Mouse (Mus musculus): ENCODE measurements around the gene Olfr1151.

Olfr1151 gene

DNA sequence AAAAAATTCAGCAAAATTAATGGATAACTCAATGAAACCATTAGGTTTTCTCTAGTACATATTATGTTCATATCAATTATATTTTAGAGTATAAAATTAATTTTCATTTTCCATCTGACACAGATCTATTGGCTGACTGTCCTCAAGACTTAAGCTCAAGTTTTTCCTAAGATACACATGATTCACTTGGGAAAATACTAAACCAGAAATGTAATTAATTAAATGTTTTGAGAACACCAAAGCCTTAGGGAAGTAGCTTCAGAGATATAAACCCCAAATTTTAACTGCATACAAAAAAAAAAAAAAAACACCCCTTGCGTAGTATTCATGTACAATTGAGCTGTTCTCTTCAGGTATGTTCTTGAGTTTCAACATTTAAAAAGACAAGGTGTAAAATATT, at the start of gene Olfr1151:
TSS of gene Olfr1151 (plus strand) at position 301 of the 400 bp plus-strand sequence.
- DNase-seq (ENCODE audit: extremely low spot score), result no peak

DNA sequence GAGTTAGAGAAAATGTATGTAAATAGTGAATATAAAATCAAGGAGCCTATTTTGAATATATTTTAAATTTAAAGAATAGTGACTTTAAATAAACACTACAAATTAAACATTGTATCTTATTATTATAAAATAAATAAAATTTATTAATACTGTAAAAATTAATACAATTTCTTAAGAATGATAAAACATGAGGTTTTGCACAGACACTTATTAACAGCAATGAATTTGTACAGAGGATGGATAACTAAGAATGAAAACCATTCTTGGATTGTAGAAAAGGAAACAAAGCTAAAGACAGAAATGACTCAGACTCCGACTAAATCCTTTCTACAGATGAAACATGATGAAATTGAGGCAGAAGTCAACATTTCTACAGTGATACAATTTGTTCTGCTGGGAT, 46.1 kb upstream of the Olfr1151 start, which contains the start of gene Olfr1145:
TSS of gene Olfr1145 (plus strand) at position 301 of the 400 bp plus-strand sequence.
- DNase-seq (ENCODE audit: extremely low spot score), result no peak

DNA sequence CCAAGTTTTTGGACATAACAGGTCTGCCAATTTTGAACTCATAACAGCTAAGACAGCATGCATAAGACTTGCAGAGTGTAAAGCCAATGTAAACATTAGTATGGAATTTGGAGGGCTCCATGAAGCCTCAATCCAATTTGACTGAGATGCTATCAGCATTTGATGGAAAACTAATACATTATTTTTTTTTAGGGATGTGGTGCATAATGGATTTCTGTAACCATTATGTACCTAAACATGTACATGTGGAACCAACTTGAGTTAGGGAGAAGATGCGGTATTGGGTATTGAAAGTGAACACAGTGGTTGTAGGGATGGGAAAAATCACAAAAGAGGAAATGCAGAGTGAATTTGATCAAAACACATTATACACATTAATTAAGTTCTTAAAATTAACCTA, 25.4 kb upstream of the Olfr1151 start, which contains the start of gene Olfr1148:
TSS of gene Olfr1148 (plus strand) at position 301 of the 400 bp plus-strand sequence.
- DNase-seq (ENCODE audit: extremely low spot score), result no peak

DNA sequence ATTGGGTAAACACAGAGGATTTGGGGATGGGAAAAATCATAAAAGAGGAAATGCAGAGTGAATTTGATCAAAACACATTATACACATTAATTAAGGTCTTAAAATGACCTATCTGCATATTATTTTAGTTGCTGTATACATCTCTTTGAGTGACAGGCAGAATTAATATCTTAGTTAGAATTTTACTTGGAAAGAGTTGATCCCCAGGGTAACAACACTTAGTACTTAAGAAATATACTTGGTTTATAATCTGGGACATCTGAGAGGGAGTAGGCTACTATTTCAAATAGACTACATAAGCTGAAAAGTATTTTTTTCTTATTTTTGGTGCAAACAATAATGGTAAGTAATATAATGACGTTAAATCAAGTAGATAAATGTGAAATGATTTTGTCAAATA, 12.0 kb upstream of the Olfr1151 start, which contains the start of gene Olfr1150-ps1:
TSS of gene Olfr1150-ps1 (plus strand) at position 301 of the 400 bp plus-strand sequence.
- no peak for DNase-seq (ENCODE audit: extremely low spot score)

DNA sequence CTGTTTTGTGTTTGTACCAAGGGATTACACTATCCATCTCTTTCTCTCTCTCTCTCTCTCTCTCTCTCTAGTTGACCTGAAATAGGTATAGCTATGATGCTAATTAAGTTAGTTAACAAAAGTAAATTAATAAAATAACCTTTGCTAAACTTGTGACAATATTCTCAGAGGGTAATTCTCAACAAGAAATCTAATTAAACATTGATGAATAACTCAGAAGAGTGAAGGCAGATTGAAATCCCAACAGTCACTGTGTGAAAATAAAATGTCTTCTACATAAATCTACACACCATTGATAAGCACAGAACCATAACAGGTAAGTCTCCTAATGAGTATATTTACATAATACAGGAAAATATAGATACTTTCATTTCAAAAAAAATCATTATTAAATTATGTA, 10.5 kb downstream of the Olfr1151 start, which contains the start of gene Olfr1152:
TSS of gene Olfr1152 (plus strand) at position 301 of the 400 bp plus-strand sequence.
- no peak for DNase-seq (ENCODE audit: extremely low spot score)

DNA sequence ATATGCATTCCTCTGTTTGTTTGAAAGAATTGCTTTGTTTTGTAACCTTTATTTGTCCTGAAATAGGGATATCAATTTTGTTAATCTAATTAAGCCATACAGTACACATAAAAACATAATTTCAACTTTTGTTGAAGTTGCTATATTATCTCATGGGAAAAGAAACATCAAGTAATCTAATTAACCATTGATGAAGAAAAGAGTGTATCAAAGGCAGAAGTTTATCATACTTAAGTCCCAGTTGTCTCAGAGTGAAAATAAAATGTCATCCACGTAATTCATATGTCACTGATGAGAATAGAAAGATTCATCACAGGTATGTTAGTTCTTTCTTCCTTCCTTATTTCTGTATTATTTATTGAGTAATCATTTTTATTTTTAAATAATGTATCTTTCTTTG, 39.0 kb downstream of the Olfr1151 start, which contains the start of gene Olfr1153:
TSS of gene Olfr1153 (plus strand) at position 301 of the 400 bp plus-strand sequence.
- DNase-seq (ENCODE audit: extremely low spot score), result no peak

DNA sequence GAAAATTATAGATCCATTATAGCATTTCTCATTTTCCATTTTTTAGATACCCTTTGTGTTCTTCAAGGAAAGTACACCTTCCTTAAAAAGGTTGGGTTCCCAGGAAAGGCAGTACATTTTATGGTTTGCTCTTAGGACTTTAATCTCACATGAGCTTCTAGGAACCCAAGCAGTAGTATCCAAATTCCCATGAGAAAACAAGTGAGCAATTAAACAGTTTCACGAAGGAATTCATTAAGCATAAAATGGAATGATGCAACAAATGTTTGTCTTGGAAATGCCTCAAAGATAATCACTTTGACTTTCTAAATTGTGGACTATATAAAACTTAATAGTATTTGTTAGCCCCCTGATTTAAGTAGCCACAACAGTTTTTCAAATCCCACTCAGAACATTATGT, 49.4 kb downstream of the Olfr1151 start, which contains the start of gene Olfr1154:
TSS of gene Olfr1154 (minus strand) at position 101 of the 400 bp plus-strand sequence.
- no peak for DNase-seq (ENCODE audit: extremely low spot score)

All from embryo, embryonic 9.5 days (tissue).